Mouse (Mus musculus) ES-E14 (cell line): ENCODE results near the gene Uri1.

ENCODE experiments used
- MAFK ChIP-seq: IDR thresholded peaks from 2 replicates; pipeline ENCODE4 v1.6.1; 2014; ENCODE audit warnings: mild to moderate bottlenecking, low read depth, low read length, inconsistent platforms; ENCODE audit not compliant: insufficient read depth
- ZC3H11A ChIP-seq: IDR thresholded peaks from 2 replicates; pipeline ENCODE4 v1.6.1; 2012; ENCODE audit warnings: low read depth, mild to moderate bottlenecking, inconsistent platforms, low read length, borderline replicate concordance
- ZNF384 ChIP-seq: IDR thresholded peaks from 2 replicates; pipeline ENCODE4 v1.6.1; 2012; ENCODE audit warnings: low read depth, low read length, inconsistent platforms

DNA sequence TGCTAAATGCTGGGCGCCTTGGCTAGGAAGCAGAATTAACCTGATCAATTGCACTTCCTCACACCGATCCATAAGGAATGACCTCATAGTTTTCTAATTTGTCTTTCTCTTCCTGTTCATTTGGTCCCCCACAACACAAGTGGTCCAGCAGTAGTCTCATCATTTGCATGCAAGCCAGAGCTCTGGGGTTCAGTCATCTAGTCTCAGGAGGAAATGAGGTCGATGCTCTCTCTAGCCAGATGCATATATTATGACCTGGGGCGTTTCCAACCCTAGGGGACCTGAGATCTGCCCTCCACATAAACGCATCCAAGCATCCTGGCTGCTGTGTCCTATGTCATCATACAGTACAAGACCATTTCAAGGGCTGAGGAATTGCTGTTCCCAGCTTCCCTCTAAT lies 14.2 kb upstream of the Uri1 start:
- TF ChIP-seq ZNF384 (no peak), MAFK (no peak), ZC3H11A (no peak)
